Mouse (Mus musculus) brain, embryonic 14.5 days (tissue): ENCODE measurements around the gene Ublcp1.

Experiments
- CTCF ChIP-seq: fragments of 200-500 bp; IDR thresholded peaks from 2 replicates; pipeline ENCODE4 v1.5.1; 2012; ENCODE audit warnings: inconsistent platforms, mild to moderate bottlenecking, moderate library complexity, borderline replicate concordance; ENCODE audit not compliant: insufficient read depth, insufficient read length; ENCODE audit errors: extremely low read depth
- POLR2A ChIP-seq: fragments of 200-500 bp; IDR thresholded peaks from 2 replicates; pipeline ENCODE4 v1.6.1; 2012; ENCODE audit warnings: mild to moderate bottlenecking, inconsistent platforms, borderline replicate concordance; ENCODE audit not compliant: poor library complexity, insufficient read depth, insufficient read length, severe bottlenecking; ENCODE audit errors: extremely low read depth

DNA sequence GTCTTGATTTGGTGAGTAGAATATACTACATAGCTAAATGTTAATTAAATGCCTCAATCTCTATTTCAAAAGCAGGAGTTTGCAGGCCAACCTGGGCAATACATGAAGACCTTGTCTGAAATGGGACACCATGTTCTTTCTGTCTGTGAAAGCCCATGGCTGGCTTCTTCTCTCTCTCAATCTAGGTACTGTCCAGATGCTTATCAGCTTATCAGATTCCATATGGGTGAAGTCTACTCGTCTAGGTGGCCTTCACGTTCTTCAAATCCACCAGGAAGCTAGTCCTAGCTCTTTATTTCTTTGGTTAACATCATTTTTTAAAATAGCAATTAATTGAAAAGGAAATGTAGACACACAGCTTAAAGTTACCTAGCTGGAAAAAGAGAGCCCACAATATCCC, 39.6 kb upstream of the Ublcp1 start:
- no peak for TF ChIP-seq CTCF
- TF ChIP-seq POLR2A, result no peak
